Comparison of ENCODE assay signal across 13 mouse cellular contexts in genomic region chr5:102509381-102509780, GRCm38 (mm10). TPM values are rescaled to one million over a fixed set of nuclear protein-coding genes. Genes with fewer than 3 reads are reported as not detected.
DNase-seq lines count a peak whose midpoint lies in the region.
"Had no signal": no experiment of that assay in that cellular context is flagged by ENCODE, and none has a peak within 500 bp of the region (broad histone marks: within the 10 kb centered on the region; RNA-seq: fewer than 3 reads in every experiment).

No protein-coding gene starts in this region.

- DNase-seq in adrenal gland, postnatal 10 days = peak; percentile 24
- DNase-seq in adrenal gland, adult 8-10 months = no peak
- DNase-seq in cerebellum, postnatal 14 days = peak; percentile 57 to 77
- DNase-seq in cerebellum, adult 9-11 months = no peak
- DNase-seq in layer of hippocampus, postnatal 10 days (ENCODE audit: low spot score in 2 of 2) = peak; percentile 11 to 21
- no peak for DNase-seq in layer of hippocampus, adult 11-12 months (ENCODE audit: low spot score)
- DNase-seq in right cerebral cortex, postnatal 4 days = peak; percentile 24
- DNase-seq in right cerebral cortex, postnatal 25 days = no peak
- DNase-seq: heart, postnatal 14 days; kidney, adult 9 months; liver; thymus, adult 18-20 months; thymus, postnatal 36 days had no signal

RNA-seq across cellular contexts. Expression of gene Arhgap24, which starts 28.2 kb away (rescaled TPM):
- total RNA-seq in adrenal gland, postnatal 10 days (2021) = 10 to 100 TPM; 16.0 to 17.7 TPM
- 10 to 100 TPM in 2 of 4 experiments, 1 to 10 TPM in 2; 9.3 to 15.2 (median 11.9) TPM for total RNA-seq in adrenal gland, adult 8-10 months (2022)
- 1 to 10 TPM; 6.9 to 7.7 TPM for total RNA-seq in layer of hippocampus, postnatal 10 days (2021)

Comparison
In these comparisons a context has a peak if more than half of its experiments do, and no peak if none do; other contexts are left out.
1. DNase-seq: peak in adrenal gland, postnatal 10 days (single experiment), cerebellum, postnatal 14 days (2 of 2), layer of hippocampus, postnatal 10 days (2 of 2) and right cerebral cortex, postnatal 4 days (single experiment); none in adrenal gland, adult 8-10 months (single experiment), cerebellum, adult 9-11 months (single experiment), layer of hippocampus, adult 11-12 months (single experiment) and right cerebral cortex, postnatal 25 days (single experiment).